Mouse (Mus musculus) left cerebral cortex, adult 18-20 months (tissue): ENCODE results near the gene Cers3. TPM values are rescaled to one million over a fixed set of nuclear protein-coding genes. Genes with fewer than 3 reads are reported as not detected.

Source experiments
- total RNA-seq, 2 experiments: library from RNA; stranded (reverse); gene quantifications; 2 replicates each; pipeline ENCODE4 v1.2.3; 2021

Cers3 gene
- total RNA-seq, 2 experiments from 2014 or later, result 0.35 to 0.42 TPM

Other genes with a start within 250 kb of the Cers3 start
- 10 to 100 TPM; 15.5 to 18.6 TPM for gene Asb7, start 53.9 kb upstream of the Cers3 start, total RNA-seq
- gene Lins1, start 53.6 kb upstream of the Cers3 start, total RNA-seq, result 1 to 10 TPM; 7.6 to 9.4 TPM
- 10 to 100 TPM in 1 of 2 experiments, 1 to 10 TPM in 1; 9.8 to 15.0 TPM for gene Adamts17, start 96.2 kb downstream of the Cers3 start, total RNA-seq